Mouse (Mus musculus): Measurements from ENCODE around the gene Neu1. TPM values are rescaled to one million over a fixed set of nuclear protein-coding genes. Genes with fewer than 3 reads are reported as not detected.

Neu1 gene
- total and polyA plus RNA-seq, 3 experiments = 31.2 to 32.0 (median 31.9) TPM

GRCm38 (mm10) chr17:34895724-34896123 lies 35.3 kb upstream of the Neu1 start:
- H3K27ac ChIP-seq (ENCODE audit: insufficient read depth, low read depth) = no peak overlapping the region
- H3K4me2 ChIP-seq (ENCODE audit: insufficient read depth, low read depth, poor library complexity, severe bottlenecking) = no peak overlapping the region
- dilution Hi-C loops (cut with MboI; ENCODE audit: extremely low pct_ligation_motif_present, extremely low pct_unique_long_range_greater_than_20kb, low sequenced_read_pairs) = no loop called here
- peaks cover 5% of the 10 kb centered on the region for H3K9me3 ChIP-seq (replicated peaks; ENCODE audit: low read length)
- DNase-seq (ENCODE audit: extremely low read depth) = no peak
- H3K27me3 ChIP-seq (replicated peaks) = no peaks in the 10 kb centered on the region
- H3K4me1 ChIP-seq (ENCODE audit: control insufficient read depth in 1 of 2, insufficient read depth in 2 of 2) = peaks cover 7 to 25% of the 10 kb centered on the region in 2 experiments
- H3K4me3 ChIP-seq (replicated peaks in 1 of 3; ENCODE audit: low read depth in 2 of 3, low read length in 2 of 3, poor library complexity in 1 of 3) = no peak overlapping the region
- in situ Hi-C loops (cut with MboI; ENCODE audit: low pct_ligation_motif_present, low pct_unique_long_range_greater_than_20kb, low sequenced_read_pairs) = no loop called here
- peaks cover 9% of the 10 kb centered on the region for H3K79me2 ChIP-seq (replicated peaks; ENCODE audit: control insufficient read depth, extremely low read depth, insufficient read depth, poor library complexity, severe bottlenecking)
- no peak overlapping the region for H3K9ac ChIP-seq (ENCODE audit: insufficient read depth, low read depth)
- TF ChIP-seq ZMIZ1 (IDR thresholded peaks at IDR 0.05; ENCODE audit: low read depth, low read length) = no peak
- no peak for TF ChIP-seq MEF2A (IDR thresholded peaks at IDR 0.05; ENCODE audit: borderline replicate concordance, low read depth, low read length)
- no peak for TF ChIP-seq CHD2 (IDR thresholded peaks at IDR 0.05; ENCODE audit: low read length)
- no peak for TF ChIP-seq TCF12 (IDR thresholded peaks at IDR 0.05; ENCODE audit: low read depth, low read length)
- no peak for TF ChIP-seq ZKSCAN1 (IDR thresholded peaks at IDR 0.05; ENCODE audit: borderline replicate concordance, low read depth, low read length)
- TF ChIP-seq RAD21 (IDR thresholded peaks at IDR 0.05; ENCODE audit: low read depth, low read length) = no peak
- TF ChIP-seq MYC (IDR thresholded peaks at IDR 0.05; ENCODE audit: low read depth, low read length) = no peak
- no peak for TF ChIP-seq EP300 (IDR thresholded peaks at IDR 0.05; ENCODE audit: low read length)
- TF ChIP-seq TBP (conservative IDR thresholded peaks at IDR 0.05; ENCODE audit: low read depth, low read length) = no peak
- no peak for TF ChIP-seq CHD1 (IDR thresholded peaks at IDR 0.05; ENCODE audit: low read depth, low read length)
- TF ChIP-seq POLR2AphosphoS2 (IDR thresholded peaks at IDR 0.05; ENCODE audit: low read depth, low read length) = no peak
- TF ChIP-seq BHLHE40 (IDR thresholded peaks at IDR 0.05; ENCODE audit: low read depth, low read length) = no peak
- TF ChIP-seq USF2 (conservative IDR thresholded peaks at IDR 0.05; ENCODE audit: low read depth, low read length) = no peak
- no peak for TF ChIP-seq NRF1 (IDR thresholded peaks at IDR 0.05; ENCODE audit: low read depth, low read length)
- TF ChIP-seq KAT2A (IDR thresholded peaks at IDR 0.05; ENCODE audit: insufficient replicate concordance, low read length) = no peak
- H3K36me3 ChIP-seq (replicated peaks in 1 of 2; ENCODE audit: control insufficient read depth in 1 of 2, insufficient read depth in 1 of 2, low read length in 1 of 2) = peaks cover 2 to 15% of the 10 kb centered on the region in 2 experiments

GRCm38 (mm10) chr17:34896366-34896765 lies 34.7 kb upstream of the Neu1 start:
- H3K4me1 ChIP-seq (ENCODE audit: control insufficient read depth in 1 of 2, insufficient read depth in 2 of 2) = peaks cover 7 to 29% of the 10 kb centered on the region in 2 experiments
- peaks cover 2 to 19% of the 10 kb centered on the region in 2 experiments for H3K36me3 ChIP-seq (replicated peaks in 1 of 2; ENCODE audit: control insufficient read depth in 1 of 2, insufficient read depth in 1 of 2, low read length in 1 of 2)
- TF ChIP-seq POLR2AphosphoS2 (IDR thresholded peaks at IDR 0.05; ENCODE audit: low read depth, low read length) (no peak), KAT2A (IDR thresholded peaks at IDR 0.05; ENCODE audit: insufficient replicate concordance, low read length) (no peak), JUN (IDR thresholded peaks at IDR 0.05; ENCODE audit: insufficient read depth, low read depth, low read length) (no peak), TCF12 (IDR thresholded peaks at IDR 0.05; ENCODE audit: low read depth, low read length) (no peak), MAFK (IDR thresholded peaks at IDR 0.05; ENCODE audit: insufficient replicate concordance, low read length) (no peak), USF1 (IDR thresholded peaks at IDR 0.05; ENCODE audit: low read depth, low read length) (no peak), CHD2 (IDR thresholded peaks at IDR 0.05; ENCODE audit: low read length) (no peak), UBTF (IDR thresholded peaks at IDR 0.05; ENCODE audit: low read depth, low read length) (no peak), NELFE (IDR thresholded peaks at IDR 0.05; ENCODE audit: low read depth, low read length) (no peak), EP300 (IDR thresholded peaks at IDR 0.05; ENCODE audit: low read length) (no peak), TBP (conservative IDR thresholded peaks at IDR 0.05; ENCODE audit: low read depth, low read length) (no peak), CTCF (conservative IDR thresholded peaks at IDR 0.05 in 1 of 2, IDR thresholded peaks at IDR 0.05 in 1 of 2; ENCODE audit: low read depth in 2 of 2, low read length in 2 of 2) (no peak), POLR2A (IDR thresholded peaks at IDR 0.05; ENCODE audit: low read depth, low read length) (no peak; the same call in 1 of the 2 replicates)
- H3K27me3 ChIP-seq (replicated peaks) = no peaks in the 10 kb centered on the region
- H3K79me2 ChIP-seq (replicated peaks; ENCODE audit: control insufficient read depth, extremely low read depth, insufficient read depth, poor library complexity, severe bottlenecking) = peaks cover 14% of the 10 kb centered on the region
- in situ Hi-C loops (cut with MboI; ENCODE audit: low pct_ligation_motif_present, low pct_unique_long_range_greater_than_20kb, low sequenced_read_pairs) = no loop called here
- H3K4me3 ChIP-seq (replicated peaks in 1 of 3; ENCODE audit: low read depth in 2 of 3, low read length in 2 of 3, poor library complexity in 1 of 3) = no peak overlapping the region
- H3K4me2 ChIP-seq (ENCODE audit: insufficient read depth, low read depth, poor library complexity, severe bottlenecking) = no peak overlapping the region
- dilution Hi-C loops (cut with MboI; ENCODE audit: extremely low pct_ligation_motif_present, extremely low pct_unique_long_range_greater_than_20kb, low sequenced_read_pairs) = no loop called here
- DNase-seq (ENCODE audit: extremely low read depth) = no peak
- H3K9ac ChIP-seq (ENCODE audit: insufficient read depth, low read depth) = no peak overlapping the region
- H3K27ac ChIP-seq (ENCODE audit: insufficient read depth, low read depth) = no peak overlapping the region
- H3K9me3 ChIP-seq (replicated peaks; ENCODE audit: low read length) = peaks cover 5% of the 10 kb centered on the region

All from CH12.LX (cell line).